8 mouse cellular contexts compared by ENCODE assay signal in the genomic region with DNA sequence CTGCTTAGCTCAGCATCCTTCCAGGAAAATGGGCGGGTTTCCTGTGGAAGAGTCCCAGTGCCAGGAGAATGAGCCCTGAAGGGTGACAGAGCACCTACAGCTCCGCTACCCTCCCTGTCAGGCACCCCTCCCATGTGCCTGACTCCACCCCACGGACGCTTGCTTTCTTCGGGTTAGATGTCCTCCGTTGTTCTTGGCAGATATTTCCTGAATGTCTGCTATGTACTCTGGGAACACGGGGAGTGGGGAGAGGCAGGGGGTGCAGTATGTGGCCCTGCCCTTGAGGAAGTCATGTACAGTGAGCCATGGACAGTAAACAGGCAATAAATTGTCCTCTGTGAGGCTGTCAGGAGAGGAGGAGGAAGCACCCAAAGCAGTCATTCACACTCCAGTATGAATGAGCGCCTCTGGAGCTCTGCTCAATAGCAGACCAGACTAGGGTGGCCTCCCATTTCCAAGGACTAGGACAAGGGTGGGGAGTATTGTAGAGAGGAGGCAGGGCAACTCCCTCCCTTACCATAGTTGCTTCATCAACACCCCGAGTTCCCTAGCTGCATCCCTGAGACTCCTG. TPM values are rescaled to one million over a fixed set of nuclear protein-coding genes. Genes with fewer than 3 reads are reported as not detected.
DNase-seq lines count a peak whose midpoint lies in the region; ATAC-seq and TF ChIP-seq lines count a peak whose summit lies in the region.

No protein-coding gene starts in this region.

- H3K4me1 ChIP-seq in hindbrain, embryonic 10.5 days (replicated peaks): peaks cover 32% of the 10 kb centered on the region
- H3K4me1 ChIP-seq in hindbrain, embryonic 14.5 days (replicated peaks; ENCODE audit: control insufficient read depth, insufficient read depth, low read length): peaks cover 13% of the 10 kb centered on the region; the same call in 1 of the 2 replicates
- peaks cover 17% of the 10 kb centered on the region; the same call in 1 of the 2 replicates for H3K4me1 ChIP-seq in heart, postnatal 0 days (ENCODE audit: control insufficient read depth, insufficient read depth)
- H3K4me1 ChIP-seq in stomach, embryonic 14.5 days (ENCODE audit: control insufficient read depth, insufficient read depth, low read length): peaks cover 16% of the 10 kb centered on the region

- TF ChIP-seq EP300 in heart, postnatal 0 days (IDR thresholded peaks at IDR 0.05; ENCODE audit: low read depth): no peak

- WGBS in hindbrain, embryonic 10.5 days: 79% methylated on average over 9 of the region's 9 CpGs
- 67% methylated on average over 9 of the region's 9 CpGs for WGBS in hindbrain, embryonic 14.5 days
- WGBS in heart, postnatal 0 days: 34% methylated on average over 9 of the region's 9 CpGs
- WGBS in large intestine, adult 2 months: 12% methylated on average over 9 of the region's 9 CpGs
- WGBS in stomach, embryonic 14.5 days: 46% methylated on average over 9 of the region's 9 CpGs

- H3K36me3 ChIP-seq in hindbrain, embryonic 10.5 days: no peaks in the 10 kb centered on the region
- H3K36me3 ChIP-seq in hindbrain, embryonic 14.5 days (replicated peaks; ENCODE audit: control insufficient read depth, insufficient read depth): no peaks in the 10 kb centered on the region
- H3K36me3 ChIP-seq in heart, postnatal 0 days (replicated peaks; ENCODE audit: control insufficient read depth, insufficient read depth, low read length): no peaks in the 10 kb centered on the region
- H3K36me3 ChIP-seq in stomach, embryonic 14.5 days (ENCODE audit: control insufficient read depth, insufficient read depth, low read length): no peaks in the 10 kb centered on the region

- H3K27ac ChIP-seq in hindbrain, embryonic 10.5 days: 0 out of 2 replicates have a peak overlapping the region, but pooled peaks have one; percentile 56
- no peak overlapping the region for H3K27ac ChIP-seq in hindbrain, embryonic 14.5 days
- H3K27ac ChIP-seq in heart, postnatal 0 days (ENCODE audit: low read depth): peak overlapping the region; percentile 44
- H3K27ac ChIP-seq in stomach, embryonic 14.5 days (ENCODE audit: low read length): peak overlapping the region; percentile 70; the same call in 1 of the 2 replicates

- H3K4me2 ChIP-seq in hindbrain, embryonic 14.5 days (replicated peaks): no peak overlapping the region
- H3K4me2 ChIP-seq in heart, postnatal 0 days (ENCODE audit: low read depth, low read length): no peak overlapping the region
- H3K4me2 ChIP-seq in stomach, embryonic 14.5 days (replicated peaks; ENCODE audit: low read depth, low read length): no peak overlapping the region

- no peak for TF ChIP-seq CTCF in heart, postnatal 0 days (IDR thresholded peaks at IDR 0.05; ENCODE audit: low read depth)

- DNase-seq in hindbrain, embryonic 10.5 days (ENCODE audit: low spot score): no peak
- DNase-seq in hindbrain, embryonic 14.5 days (ENCODE audit: low spot score): no peak
- DNase-seq in heart, postnatal 0 days (ENCODE audit: low spot score): peak; percentile 50
- DNase-seq in large intestine, adult 2 months (ENCODE audit: low read depth, low spot score): peak; percentile 46
- no peak for DNase-seq in frontal cortex, adult 2 months (ENCODE audit: extremely low spot score in 1 of 2, low spot score in 1 of 2)
- DNase-seq in left cerebral cortex, adult 8-10 months (ENCODE audit: low spot score in 2 of 2): no peak
- DNase-seq in retina, postnatal 1 day: no peak

- no peaks in the 10 kb centered on the region for H3K9me3 ChIP-seq in hindbrain, embryonic 10.5 days
- H3K9me3 ChIP-seq in hindbrain, embryonic 14.5 days (ENCODE audit: control insufficient read depth, low read length): no peaks in the 10 kb centered on the region
- H3K9me3 ChIP-seq in heart, postnatal 0 days (replicated peaks; ENCODE audit: control insufficient read depth, low read length): no peaks in the 10 kb centered on the region
- no peaks in the 10 kb centered on the region for H3K9me3 ChIP-seq in stomach, embryonic 14.5 days (ENCODE audit: control insufficient read depth, low read depth, low read length)

- H3K9ac ChIP-seq in hindbrain, embryonic 14.5 days: no peak overlapping the region
- H3K9ac ChIP-seq in heart, postnatal 0 days (replicated peaks; ENCODE audit: low read depth, low read length): no peak overlapping the region
- H3K9ac ChIP-seq in stomach, embryonic 14.5 days (replicated peaks; ENCODE audit: low read depth, low read length): no peak overlapping the region

- H3K27me3 ChIP-seq in hindbrain, embryonic 10.5 days (ENCODE audit: insufficient read depth, poor library complexity, severe bottlenecking): 0 out of 2 replicates have a peak, but pooled peaks cover 7% of the 10 kb centered on the region
- no peaks in the 10 kb centered on the region for H3K27me3 ChIP-seq in hindbrain, embryonic 14.5 days (ENCODE audit: control insufficient read depth, insufficient read depth, low read length)
- H3K27me3 ChIP-seq in heart, postnatal 0 days (ENCODE audit: control insufficient read depth, insufficient read depth, low read length): no peaks in the 10 kb centered on the region
- H3K27me3 ChIP-seq in stomach, embryonic 14.5 days (ENCODE audit: control insufficient read depth, insufficient read depth, low read length): no peaks in the 10 kb centered on the region

- no peak for ATAC-seq in hindbrain, embryonic 14.5 days (ENCODE audit: low FRiP score)
- peak; percentile 63 for ATAC-seq in heart, postnatal 0 days (ENCODE audit: insufficient read depth, low read depth)
- peak; percentile 38; the same call in 1 of the 2 replicates for ATAC-seq in stomach, embryonic 14.5 days (ENCODE audit: insufficient number of reproducible peaks, insufficient read depth, low FRiP score, low read depth)

- no peak overlapping the region for H3K4me3 ChIP-seq in hindbrain, embryonic 10.5 days
- no peak overlapping the region for H3K4me3 ChIP-seq in hindbrain, embryonic 14.5 days (replicated peaks; ENCODE audit: low read length)
- H3K4me3 ChIP-seq in heart, postnatal 0 days (ENCODE audit: low read depth, low read length): no peak overlapping the region
- H3K4me3 ChIP-seq in stomach, embryonic 14.5 days (ENCODE audit: low read depth, low read length): no peak overlapping the region

RNA-seq across cellular contexts. Expression of a gene that starts 52.8 kb away (rescaled TPM):
- polyA plus RNA-seq in hindbrain, embryonic 10.5 days (2016; fragmentation: Nextera tagmentation; extraction: Ambion mirVana): 438 and 682 TPM in 2 replicates
- 293 and 336 TPM in 2 replicates for polyA plus RNA-seq in hindbrain, embryonic 14.5 days (2014; fragmentation: Nextera tagmentation; extraction: Ambion mirVana)
- 94.6 and 143 TPM in 2 replicates for total RNA-seq in heart, postnatal 0 days (2014; rRNA removed; ENCODE audit: low replicate concordance)
- 81.3 and 97.4 TPM in 2 replicates for polyA plus RNA-seq in heart, postnatal 0 days (2015; fragmentation: Nextera tagmentation; extraction: Ambion mirVana)
- polyA plus RNA-seq in large intestine, adult 2 months (2012; rRNA removed): 1.9 and 2.6 TPM in 2 replicates
- 824 and 970 TPM in 2 replicates for polyA plus RNA-seq in stomach, embryonic 14.5 days (2014; fragmentation: Nextera tagmentation; extraction: Ambion mirVana)
- 9.1 and 10.3 TPM in 2 replicates for polyA plus RNA-seq in frontal cortex, adult 2 months (2012; rRNA removed)
- total RNA-seq in left cerebral cortex, adult 8-10 months (2022): 10 to 100 TPM; 16.4 to 17.3 (median 16.9) TPM

Comparison
In these comparisons a context has a peak if more than half of its experiments do, and no peak if none do; other contexts are left out.
1. DNase-seq: peak in heart, postnatal 0 days (single experiment) and large intestine, adult 2 months (single experiment); none in hindbrain, embryonic 10.5 days (single experiment), hindbrain, embryonic 14.5 days (single experiment), frontal cortex, adult 2 months (0 of 2), left cerebral cortex, adult 8-10 months (0 of 2) and retina, postnatal 1 day (single experiment).